Mouse (Mus musculus) right cerebral cortex, postnatal 4 days (tissue): ENCODE measurements at regions not wholly inside any gene's neighbourhood (a gene's known extent, or its start where the extent isn't known, plus 50 kb on each side); places are given as distances from the start of the nearest gene placed in this dataset.
"Not testable (repeated sequence)": the region's sequence is repeated elsewhere in the genome, so short reads cannot be mapped to it uniquely, and the experiment has no call there.

Experiments
- DNase-seq: peaks from one replicate; pipeline ENCODE4 v3.0.0-alpha.2; 2022

- peak; percentile 12 for DNase-seq
These were observed 89.0 kb upstream of the Rpl34 start for GRCm38 (mm10) chr3:130819031-130819836.

GRCm38 (mm10) chr3:130818467-130819030 is 88.4 kb upstream of the Rpl34 start:
- DNase-seq = peak; percentile 99

- DNase-seq = no peak
These were observed 79.8 kb upstream of the Rpl34 start for GRCm38 (mm10) chr3:130809696-130810665.

GRCm38 (mm10) chr3:130805345-130805744 is 75.1 kb upstream of the Rpl34 start:
- DNase-seq = no peak

- no peak for DNase-seq
These were observed 74.1 kb upstream of the Rpl34 start for GRCm38 (mm10) chr3:130804327-130804662.

- no peak for DNase-seq
These were observed 73.6 kb upstream of the Rpl34 start for GRCm38 (mm10) chr3:130803591-130804326.

- no peak for DNase-seq
These were observed 69.8 kb upstream of the Rpl34 start for GRCm38 (mm10) chr3:130800016-130800415.

GRCm38 (mm10) chr3:130797956-130798355 is 67.8 kb upstream of the Rpl34 start:
- DNase-seq = not testable (repeated sequence)

GRCm38 (mm10) chr3:130796531-130796930 is 66.3 kb upstream of the Rpl34 start:
- DNase-seq = no peak

- no peak for DNase-seq
These were observed 65.2 kb upstream of the Rpl34 start for GRCm38 (mm10) chr3:130795396-130795795.

- peak; percentile 16 for DNase-seq
These were observed 64.1 kb upstream of the Rpl34 start for GRCm38 (mm10) chr3:130794142-130794925.

- no peak for DNase-seq
These were observed 50.6 kb upstream of the Rpl34 start for GRCm38 (mm10) chr3:130780706-130781240.
